Mouse (Mus musculus): ENCODE data around the gene Acss2. TPM values are rescaled to one million over a fixed set of nuclear protein-coding genes. Genes with fewer than 3 reads are reported as not detected.

Gene Acss2
- polyA plus RNA-seq, 1 experiment from 2014 or later, result 15.0 TPM

- Histone ChIP-seq H3K4me3 (ENCODE audit: low read depth, low read length) (no peak overlapping the region), H3K9ac (replicated peaks; ENCODE audit: low read depth) (no peak overlapping the region), H3K27ac (ENCODE audit: low read length) (no peak overlapping the region), H3K9me3 (ENCODE audit: low read length) (no peaks in the 10 kb centered on the region), H3K36me3 (ENCODE audit: insufficient read depth, low read length) (0 out of 2 replicates have a peak, but pooled peaks cover 9% of the 10 kb centered on the region), H3K27me3 (replicated peaks; ENCODE audit: insufficient read depth, low read length) (peaks cover 16% of the 10 kb centered on the region; the same call in 1 of the 2 replicates), H3K4me2 (replicated peaks; ENCODE audit: low read depth, low read length) (no peak overlapping the region), H3K4me1 (ENCODE audit: insufficient read depth, low read depth, low read length) (peaks cover 8% of the 10 kb centered on the region)
- WGBS, result 57% methylated on average over 20 of the region's 20 CpGs
- ATAC-seq (no peak), DNase-seq (ENCODE audit: low spot score) (no peak)
- TF ChIP-seq EP300 (IDR thresholded peaks at IDR 0.05) (no peak), CTCF (IDR thresholded peaks at IDR 0.05) (no peak)
These were observed 112.4 kb downstream of the Acss2 start for GRCm38 (mm10) chr2:155630153-155630552.

- peaks cover 8% of the 10 kb centered on the region for H3K4me1 ChIP-seq (ENCODE audit: insufficient read depth, low read depth, low read length)
- H3K9ac ChIP-seq (replicated peaks; ENCODE audit: low read depth), result no peak overlapping the region
These were observed 113.1 kb downstream of the Acss2 start for GRCm38 (mm10) chr2:155630590-155631416.

GRCm38 (mm10) chr2:155632138-155632936, 114.6 kb downstream of the Acss2 start:
- no peak overlapping the region for H3K27ac ChIP-seq (ENCODE audit: low read length)
- no peak overlapping the region for H3K9ac ChIP-seq (replicated peaks; ENCODE audit: low read depth)
- H3K27me3 ChIP-seq (replicated peaks; ENCODE audit: insufficient read depth, low read length), result peaks cover 11% of the 10 kb centered on the region; the same call in 1 of the 2 replicates
- H3K4me3 ChIP-seq (ENCODE audit: low read depth, low read length), result no peak overlapping the region
- ATAC-seq (no peak), DNase-seq (ENCODE audit: low spot score) (no peak)
- no peak overlapping the region for H3K4me2 ChIP-seq (replicated peaks; ENCODE audit: low read depth, low read length)
- 59% methylated on average over 29 of the region's 30 CpGs for WGBS
- H3K36me3 ChIP-seq (ENCODE audit: insufficient read depth, low read length), result peaks cover 16% of the 10 kb centered on the region; the same call in 1 of the 2 replicates
- no peak for TF ChIP-seq EP300 (IDR thresholded peaks at IDR 0.05)
- TF ChIP-seq CTCF (IDR thresholded peaks at IDR 0.05), result no peak
- no peaks in the 10 kb centered on the region for H3K9me3 ChIP-seq (ENCODE audit: low read length)
- peaks cover 8% of the 10 kb centered on the region for H3K4me1 ChIP-seq (ENCODE audit: insufficient read depth, low read depth, low read length)

More at GRCm38 (mm10) chr2:155630590-155631416, 113.1 kb downstream of the Acss2 start:
- peak; percentile 38 for DNase-seq (ENCODE audit: low spot score)
- 35% methylated on average over 41 of the region's 43 CpGs for WGBS
- Histone ChIP-seq H3K9me3 (ENCODE audit: low read length) (no peaks in the 10 kb centered on the region), H3K27ac (ENCODE audit: low read length) (no peak overlapping the region), H3K4me2 (replicated peaks; ENCODE audit: low read depth, low read length) (no peak overlapping the region), H3K4me3 (ENCODE audit: low read depth, low read length) (no peak overlapping the region), H3K36me3 (ENCODE audit: insufficient read depth, low read length) (peaks cover 14% of the 10 kb centered on the region; the same call in 1 of the 2 replicates), H3K27me3 (replicated peaks; ENCODE audit: insufficient read depth, low read length) (peaks cover 16% of the 10 kb centered on the region; the same call in 1 of the 2 replicates)
- TF ChIP-seq CTCF (IDR thresholded peaks at IDR 0.05) (no peak), EP300 (IDR thresholded peaks at IDR 0.05) (no peak)
- no peak for ATAC-seq

- peaks cover 16% of the 10 kb centered on the region; the same call in 1 of the 2 replicates for H3K36me3 ChIP-seq (ENCODE audit: insufficient read depth, low read length)
- DNase-seq (ENCODE audit: low spot score) (peak; percentile 82), ATAC-seq (peak; percentile 90)
- H3K4me3 ChIP-seq (ENCODE audit: low read depth, low read length), result no peak overlapping the region
- H3K4me2 ChIP-seq (replicated peaks; ENCODE audit: low read depth, low read length), result no peak overlapping the region; the same call in 1 of the 2 replicates
- H3K4me1 ChIP-seq (ENCODE audit: insufficient read depth, low read depth, low read length), result peaks cover 8% of the 10 kb centered on the region
- H3K9me3 ChIP-seq (ENCODE audit: low read length), result no peaks in the 10 kb centered on the region
- H3K27ac ChIP-seq (ENCODE audit: low read length), result no peak overlapping the region
- H3K9ac ChIP-seq (replicated peaks; ENCODE audit: low read depth), result no peak overlapping the region
- H3K27me3 ChIP-seq (replicated peaks; ENCODE audit: insufficient read depth, low read length), result peaks cover 11% of the 10 kb centered on the region; the same call in 1 of the 2 replicates
- peak; percentile 48; the same call in 1 of the 2 replicates for TF ChIP-seq EP300 (IDR thresholded peaks at IDR 0.05)
- TF ChIP-seq CTCF (IDR thresholded peaks at IDR 0.05), result peak; percentile 17
- 42% methylated on average over 19 of the region's 19 CpGs for WGBS
These were observed 115.4 kb downstream of the Acss2 start for GRCm38 (mm10) chr2:155633121-155633520.

- H3K9me3 ChIP-seq (ENCODE audit: low read length), result no peaks in the 10 kb centered on the region
- H3K27ac ChIP-seq (ENCODE audit: low read length), result no peak overlapping the region
- no peak overlapping the region for H3K4me3 ChIP-seq (ENCODE audit: low read depth, low read length)
- TF ChIP-seq CTCF (IDR thresholded peaks at IDR 0.05) (no peak), EP300 (IDR thresholded peaks at IDR 0.05) (no peak)
- 91% methylated on average over 9 of the region's 9 CpGs for WGBS
- peaks cover 16% of the 10 kb centered on the region; the same call in 1 of the 2 replicates for H3K36me3 ChIP-seq (ENCODE audit: insufficient read depth, low read length)
- H3K4me1 ChIP-seq (ENCODE audit: insufficient read depth, low read depth, low read length), result peaks cover 8% of the 10 kb centered on the region
- no peak for ATAC-seq
- H3K9ac ChIP-seq (replicated peaks; ENCODE audit: low read depth), result no peak overlapping the region
- peaks cover 7% of the 10 kb centered on the region; the same call in 1 of the 2 replicates for H3K27me3 ChIP-seq (replicated peaks; ENCODE audit: insufficient read depth, low read length)
- no peak overlapping the region for H3K4me2 ChIP-seq (replicated peaks; ENCODE audit: low read depth, low read length)
- DNase-seq (ENCODE audit: low spot score), result no peak
These were observed 116.0 kb downstream of the Acss2 start for GRCm38 (mm10) chr2:155633731-155634130.

GRCm38 (mm10) chr2:155634562-155634961, 116.8 kb downstream of the Acss2 start:
- H3K27ac ChIP-seq (ENCODE audit: low read length), result no peak overlapping the region

More at GRCm38 (mm10) chr2:155634562-155634961, 116.8 kb downstream of the Acss2 start:
- TF ChIP-seq EP300 (IDR thresholded peaks at IDR 0.05) (no peak), CTCF (IDR thresholded peaks at IDR 0.05) (no peak)
- peaks cover 7% of the 10 kb centered on the region; the same call in 1 of the 2 replicates for H3K27me3 ChIP-seq (replicated peaks; ENCODE audit: insufficient read depth, low read length)
- WGBS, result 85% methylated on average over 8 of the region's 8 CpGs
- no peak overlapping the region for H3K4me2 ChIP-seq (replicated peaks; ENCODE audit: low read depth, low read length)
- DNase-seq (ENCODE audit: low spot score) (no peak), ATAC-seq (no peak)
- H3K4me1 ChIP-seq (ENCODE audit: insufficient read depth, low read depth, low read length), result peaks cover 4% of the 10 kb centered on the region; the same call in 1 of the 2 replicates
- H3K9me3 ChIP-seq (ENCODE audit: low read length), result no peaks in the 10 kb centered on the region
- H3K4me3 ChIP-seq (ENCODE audit: low read depth, low read length), result no peak overlapping the region
- peaks cover 21% of the 10 kb centered on the region for H3K36me3 ChIP-seq (ENCODE audit: insufficient read depth, low read length)
- H3K9ac ChIP-seq (replicated peaks; ENCODE audit: low read depth), result no peak overlapping the region

MicroRNAs within 50 kb of the gene (microRNA counts, 519-probe panel; counts per million panel counts)
- not detected for microRNA mmu-miR-499

Small RNA genes lying within 50 kb of the gene (microRNA-seq; reads per million reads assigned to microRNA genes)
- 14.0 reads per million, percentile 26 among the genes with 10 or more reads in this experiment for gene Mir499

Other genes starting within 250 kb of the Acss2 start
- 382 and 428 TPM in 2 replicates for gene Map1lc3a, start 241.7 kb upstream of the Acss2 start, polyA plus RNA-seq (2015; fragmentation: Nextera tagmentation; extraction: Ambion mirVana)
- 41.1 and 41.4 TPM in 2 replicates for gene Pigu, start 160.5 kb upstream of the Acss2 start, polyA plus RNA-seq (2015; fragmentation: Nextera tagmentation; extraction: Ambion mirVana)
- 30.4 and 32.6 TPM in 2 replicates for gene Trp53inp2, start 136.9 kb upstream of the Acss2 start, polyA plus RNA-seq (2015; fragmentation: Nextera tagmentation; extraction: Ambion mirVana)
- 16.7 and 20.0 TPM in 2 replicates for gene Ncoa6, start 44.1 kb upstream of the Acss2 start, polyA plus RNA-seq (2015; fragmentation: Nextera tagmentation; extraction: Ambion mirVana)
- gene Ggt7, start 289 bp downstream of the Acss2 start, polyA plus RNA-seq (2015; fragmentation: Nextera tagmentation; extraction: Ambion mirVana), result 1.0 and 1.2 TPM in 2 replicates
- gene Gss, start 74.9 kb downstream of the Acss2 start, polyA plus RNA-seq (2015; fragmentation: Nextera tagmentation; extraction: Ambion mirVana), result 37.1 and 39.4 TPM in 2 replicates
- 0.38 and 0.54 TPM in 2 replicates for gene Myh7b, start 93.3 kb downstream of the Acss2 start, polyA plus RNA-seq (2015; fragmentation: Nextera tagmentation; extraction: Ambion mirVana)
- gene Trpc4ap, start 174.4 kb downstream of the Acss2 start, polyA plus RNA-seq (2015; fragmentation: Nextera tagmentation; extraction: Ambion mirVana), result 83.5 and 86.0 TPM in 2 replicates
- gene Edem2, start 211.5 kb downstream of the Acss2 start, polyA plus RNA-seq (2015; fragmentation: Nextera tagmentation; extraction: Ambion mirVana), result 46.6 and 47.3 TPM in 2 replicates
- gene Gm17581, start 217.9 kb downstream of the Acss2 start, polyA plus RNA-seq (2015; fragmentation: Nextera tagmentation; extraction: Ambion mirVana), result not detected in 2 replicates
- gene Procr, start 233.2 kb downstream of the Acss2 start, polyA plus RNA-seq (2015; fragmentation: Nextera tagmentation; extraction: Ambion mirVana), result 9.1 and 9.7 TPM in 2 replicates

All from lung, postnatal 0 days (tissue).